ENCODE assay signal across 8 mouse cellular contexts in genomic region chr8:121084210-121084951, GRCm38 (mm10). TPM values are rescaled to one million over a fixed set of nuclear protein-coding genes. Genes with fewer than 3 reads are reported as not detected.
DNase-seq lines count a peak whose midpoint lies in the region; ATAC-seq and TF ChIP-seq lines count a peak whose summit lies in the region.

Gene Foxf1, plus strand, starts transcription at chr8:121084386.

- H3K4me2 ChIP-seq in forebrain, embryonic 13.5 days = peak within 1 kb of the TSS; percentile 73

- WGBS in thymus, adult 2 months = 2% methylated on average over 76 of the region's 83 CpGs
- under 1% methylated on average over 48 of the region's 83 CpGs for WGBS in forebrain, embryonic 13.5 days
- WGBS in midbrain, embryonic 10.5 days = under 1% methylated on average over 71 of the region's 83 CpGs

- DNase-seq in thymus, adult 2 months = no peak
- no peak for DNase-seq in thymus, adult 18-20 months
- peak; percentile 46 to 67 for DNase-seq in kidney, postnatal 4 days
- peak; percentile 72 for DNase-seq in midbrain, embryonic 10.5 days (ENCODE audit: low spot score)
- DNase-seq in right cerebral cortex, postnatal 4 days = no peak

- no peak for TF ChIP-seq POLR2A in thymus, adult 2 months (IDR thresholded peaks at IDR 0.05; ENCODE audit: control insufficient read depth, extremely low read depth, insufficient read depth, low read length, poor library complexity)

- peak within 1 kb of the TSS; percentile 12; the same call in 1 of the 2 replicates for H3K4me3 ChIP-seq in thymus, adult 2 months (ENCODE audit: control insufficient read depth, insufficient read depth, low read length)
- peak within 1 kb of the TSS; percentile 41 for H3K4me3 ChIP-seq in forebrain, embryonic 13.5 days
- peak within 1 kb of the TSS; percentile 62 for H3K4me3 ChIP-seq in midbrain, embryonic 10.5 days

- no peak within 1 kb of the TSS for H3K27ac ChIP-seq in thymus, adult 2 months (ENCODE audit: control insufficient read depth, insufficient read depth, low read length)
- no peak within 1 kb of the TSS for H3K27ac ChIP-seq in forebrain, embryonic 13.5 days
- peak within 1 kb of the TSS; percentile 59; the same call in 1 of the 2 replicates for H3K27ac ChIP-seq in midbrain, embryonic 10.5 days (replicated peaks)

- H3K4me1 ChIP-seq in thymus, adult 2 months (replicated peaks; ENCODE audit: control insufficient read depth, insufficient read depth, low read length) = peaks cover 6% of the 10 kb centered on the region
- H3K4me1 ChIP-seq in forebrain, embryonic 13.5 days = peaks cover 27% of the 10 kb centered on the region
- H3K4me1 ChIP-seq in midbrain, embryonic 10.5 days = peaks cover 37% of the 10 kb centered on the region

- H3K36me3 ChIP-seq in thymus, adult 2 months (ENCODE audit: control insufficient read depth, insufficient read depth, low read length) = no peaks in the 10 kb centered on the region
- H3K36me3 ChIP-seq in forebrain, embryonic 13.5 days (ENCODE audit: poor library complexity, severe bottlenecking) = no peaks in the 10 kb centered on the region
- no peaks in the 10 kb centered on the region for H3K36me3 ChIP-seq in midbrain, embryonic 10.5 days

- ATAC-seq in forebrain, embryonic 13.5 days = no peak
- ATAC-seq in monocyte, adult 5-6 weeks (replicated peaks; ENCODE audit: insufficient number of reproducible peaks, low FRiP score, low TSS enrichment, poor library complexity, severe bottlenecking) = no peak
- no peak for ATAC-seq in megakaryocyte progenitor cell, adult 5-6 weeks (replicated peaks; ENCODE audit: poor library complexity)

- no peak for TF ChIP-seq CTCF in thymus, adult 2 months (IDR thresholded peaks at IDR 0.05; ENCODE audit: borderline replicate concordance, control insufficient read depth, extremely low read depth, insufficient read depth, low read length, poor library complexity)

- H3K9me3 ChIP-seq in forebrain, embryonic 13.5 days (replicated peaks) = no peaks in the 10 kb centered on the region
- H3K9me3 ChIP-seq in midbrain, embryonic 10.5 days (replicated peaks) = no peaks in the 10 kb centered on the region

- H3K27me3 ChIP-seq in thymus, adult 2 months (ENCODE audit: control insufficient read depth, insufficient read depth, low read length) = peaks cover 40% of the 10 kb centered on the region
- H3K27me3 ChIP-seq in forebrain, embryonic 13.5 days = peaks cover 99% of the 10 kb centered on the region
- H3K27me3 ChIP-seq in midbrain, embryonic 10.5 days (ENCODE audit: low read depth, poor library complexity, severe bottlenecking) = peaks cover 100% of the 10 kb centered on the region

- H3K9ac ChIP-seq in forebrain, embryonic 13.5 days = peak within 1 kb of the TSS; percentile 45; the same call in 1 of the 2 replicates

RNA-seq across cellular contexts. Expression of gene Foxf1, which starts in this region (rescaled TPM):
- polyA plus RNA-seq in thymus, adult 2 months (2012; rRNA removed) = 0.94 and 1.3 TPM in 2 replicates
- 0.28 and 0.50 TPM in 2 replicates for polyA plus RNA-seq in forebrain, embryonic 13.5 days (2015; fragmentation: Nextera tagmentation; extraction: Ambion mirVana)
- 0.17 and 1.1 TPM in 2 replicates for polyA plus RNA-seq in midbrain, embryonic 10.5 days (2016; fragmentation: Nextera tagmentation; extraction: Ambion mirVana)
- total RNA-seq in monocyte, adult 5-6 weeks (2017) = 0.53 TPM in 1 of 3 replicates, not detected in the others
- not detected in 2 replicates for total RNA-seq in megakaryocyte progenitor cell, adult 5-6 weeks (2015)
- not detected in 2 replicates for total RNA-seq in megakaryocyte progenitor cell, adult 5-6 weeks (2017)

Comparison
In these comparisons a context has a peak if more than half of its experiments do, and no peak if none do; other contexts are left out.
1. DNase-seq: peak in kidney, postnatal 4 days (2 of 2) and midbrain, embryonic 10.5 days (single experiment); none in thymus, adult 2 months (single experiment), thymus, adult 18-20 months (0 of 2) and right cerebral cortex, postnatal 4 days (single experiment).
2. H3K4me3 ChIP-seq: peak in every context shown above with its lines; median percentile 62 in midbrain, embryonic 10.5 days; 41 in forebrain, embryonic 13.5 days; 12 in thymus, adult 2 months.